Mouse (Mus musculus) heart, postnatal 14 days (tissue): ENCODE data around the gene Fam169b. TPM values are rescaled to one million over a fixed set of nuclear protein-coding genes. Genes with fewer than 3 reads are reported as not detected.

ENCODE experiments used
- DNase-seq, 2 experiments: peaks; one replicate each; pipeline ENCODE4 v3.0.0; 2021 to 2022
- intact Hi-C: fragments of 180-260 bp; cut with DNase I; formaldehyde crosslinking; loops from one replicate; pipeline ENCODE4 v1.15.1; 2025
- total RNA-seq, 2 experiments: library from RNA; stranded (reverse); gene quantifications; 2 replicates each; pipeline ENCODE4 v1.2.3; 2021

Gene Fam169b
- total RNA-seq, 2 experiments from 2014 or later = 0.38 to 1.2 TPM

DNA sequence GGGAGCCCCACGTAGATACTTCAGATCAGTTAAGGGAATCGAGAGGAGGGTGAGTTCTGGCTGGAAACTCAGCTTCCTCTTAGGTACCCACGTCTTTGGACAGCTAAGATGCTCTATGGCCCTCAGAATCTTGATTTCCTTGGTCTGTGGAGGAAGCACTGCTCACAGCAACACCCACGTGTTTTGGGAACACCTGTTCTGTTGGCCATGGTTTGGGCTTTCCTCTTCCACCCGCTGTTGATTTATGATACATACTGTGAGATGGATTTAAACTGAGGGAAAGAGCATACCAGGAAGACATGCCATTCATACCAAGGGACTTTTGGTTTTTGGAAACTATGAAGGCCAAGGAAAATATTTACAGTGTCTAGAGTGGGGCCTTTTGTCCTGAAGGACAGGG is 38.8 kb downstream of the Fam169b start:
- DNase-seq = no peak
- intact Hi-C loops = no loop called here

DNA sequence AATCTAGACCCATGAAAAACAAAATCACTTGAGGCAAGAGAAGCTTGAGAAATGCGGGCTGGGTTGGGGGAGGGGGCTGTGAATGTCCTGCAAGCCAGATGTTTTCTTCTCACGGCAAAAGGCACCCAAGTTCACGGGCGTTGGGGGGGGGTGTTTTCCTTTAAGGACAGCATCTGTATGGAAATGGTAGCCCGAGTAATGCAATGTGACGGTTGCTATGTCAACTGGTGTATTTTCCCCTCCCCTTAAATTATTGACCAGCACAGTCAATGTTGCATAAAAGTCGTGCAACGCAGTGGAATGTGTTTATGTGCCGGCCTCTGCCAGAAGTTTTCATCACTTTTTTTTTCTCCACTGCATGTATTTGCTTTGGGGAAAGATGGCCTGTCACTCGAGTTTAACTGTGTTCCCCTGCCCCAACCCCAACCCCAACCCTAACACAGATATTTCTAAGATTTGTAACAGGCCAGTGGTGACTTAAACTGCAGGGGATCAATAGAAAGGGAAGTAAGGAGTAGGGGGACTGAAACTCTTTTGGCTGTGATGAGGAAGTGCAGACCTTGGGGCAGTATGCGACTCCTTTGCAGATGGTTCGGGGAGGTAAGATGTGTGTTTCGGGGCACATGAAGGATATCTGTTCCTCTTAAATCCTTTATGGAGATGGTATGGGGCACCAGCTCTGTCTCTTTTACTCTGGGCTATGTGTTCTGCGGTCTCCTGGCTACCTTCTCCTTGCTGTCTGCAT is 39.6 kb downstream of the Fam169b start:
- intact Hi-C loops = no loop called here
- no peak for DNase-seq

GRCm38 (mm10) chr7:68314286-68314685 is 40.6 kb downstream of the Fam169b start:
- intact Hi-C loops = no loop called here
- DNase-seq = no peak

DNA sequence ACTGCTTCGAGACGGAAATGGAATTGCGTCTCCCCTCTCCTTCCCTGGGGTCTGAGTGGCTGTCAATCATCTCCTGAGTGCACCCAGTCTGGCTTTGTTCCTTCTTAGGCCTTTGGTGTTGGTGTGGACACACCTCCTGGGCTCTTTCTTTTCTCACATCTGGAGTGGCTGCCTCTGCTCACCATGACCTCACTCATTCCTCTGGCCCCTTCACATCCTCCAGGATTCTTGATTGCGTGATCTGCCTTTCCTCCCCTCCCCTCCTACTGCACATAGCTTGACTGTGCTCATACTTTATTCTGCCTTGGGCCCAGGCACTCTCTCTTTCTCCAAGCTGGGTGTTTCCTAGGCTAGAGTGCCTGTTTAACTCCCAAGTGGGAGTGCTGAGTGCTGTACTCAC is 41.4 kb downstream of the Fam169b start:
- DNase-seq = no peak
- intact Hi-C loops = no loop called here

DNA sequence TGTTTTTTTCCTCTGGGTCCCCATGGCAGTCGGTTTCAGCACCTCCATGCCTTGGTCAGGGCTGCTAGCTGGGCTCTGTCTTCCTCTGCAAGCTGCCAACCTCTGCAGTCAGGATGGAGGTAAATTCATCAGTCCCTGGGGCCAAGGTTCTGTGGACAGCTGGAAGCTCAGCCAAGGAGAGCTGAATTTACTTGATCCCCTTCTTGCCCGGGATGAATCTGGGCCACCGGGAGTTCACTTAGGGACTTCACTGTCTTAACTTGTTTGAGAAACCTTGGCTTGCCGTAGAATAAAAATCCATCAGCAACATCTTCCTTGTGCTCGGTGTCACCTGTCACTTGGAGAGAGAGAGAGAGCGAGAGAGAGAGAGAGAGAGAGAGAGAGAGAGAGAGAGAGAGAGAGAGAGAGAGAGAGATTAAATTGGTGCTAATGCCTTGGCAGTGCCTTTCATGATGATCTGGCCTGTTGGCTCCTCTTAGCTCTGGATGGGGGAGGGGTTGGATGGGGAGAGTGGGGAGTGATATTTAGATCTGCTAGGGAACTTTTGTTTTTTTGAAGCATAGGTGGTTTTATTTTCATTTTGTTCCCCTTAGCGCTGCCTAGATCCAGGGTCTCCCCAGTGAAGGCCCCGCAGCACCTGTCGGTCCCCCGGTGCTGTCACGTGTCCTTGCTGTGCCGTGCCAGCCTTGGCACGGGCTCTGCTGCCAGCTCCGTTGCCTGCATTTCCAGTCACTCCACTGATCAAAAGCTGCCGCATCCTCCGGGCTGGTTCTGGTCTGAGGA is 44.6 kb downstream of the Fam169b start:
- intact Hi-C loops = no loop called here
- no peak for DNase-seq

GRCm38 (mm10) chr7:68318979-68319378 is 45.3 kb downstream of the Fam169b start:
- intact Hi-C loops = no loop called here
- DNase-seq = no peak

DNA sequence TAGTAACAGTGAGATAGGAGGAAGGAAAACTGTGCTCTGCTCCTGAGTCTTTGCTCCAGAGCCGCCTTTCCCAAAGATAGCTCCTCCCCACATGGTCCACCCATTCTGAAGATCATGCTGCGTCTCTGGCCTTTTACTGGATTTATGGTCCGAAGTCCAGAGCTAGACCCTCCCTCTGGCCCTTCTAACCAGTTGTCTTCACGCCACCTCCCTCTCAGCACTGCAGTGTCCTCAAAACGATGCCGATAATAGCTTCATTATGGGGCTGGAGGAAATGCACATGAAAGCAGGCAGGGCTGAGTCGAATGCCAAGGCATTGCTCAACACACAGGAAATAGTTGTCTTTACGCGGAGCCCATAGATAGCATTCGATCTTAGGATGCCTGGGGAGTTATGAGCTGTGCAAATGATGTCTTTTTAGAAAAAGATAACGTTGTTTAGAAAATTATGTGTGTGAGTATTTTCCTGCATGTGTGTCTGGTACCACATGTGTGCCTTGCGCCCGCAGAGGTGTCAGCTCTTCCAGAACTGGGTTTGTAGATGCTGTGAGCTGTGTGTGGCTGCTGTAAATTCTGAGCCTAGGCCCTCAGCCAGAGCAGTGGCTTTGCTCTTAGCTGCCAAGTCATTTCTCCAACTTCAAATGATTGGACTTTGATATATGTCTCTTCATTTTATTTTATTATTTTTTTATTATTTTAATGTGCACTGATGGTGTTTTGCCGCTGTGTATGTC is 46.6 kb downstream of the Fam169b start:
- intact Hi-C loops = no loop called here
- peak in 1 of 2 experiments; percentile 48 for DNase-seq

GRCm38 (mm10) chr7:68323051-68323450 is 49.4 kb downstream of the Fam169b start:
- intact Hi-C loops = no loop called here
- no peak for DNase-seq

GRCm38 (mm10) chr7:68326190-68326722 is 52.6 kb downstream of the Fam169b start:
- intact Hi-C loops = no loop called here
- DNase-seq = no peak

DNA sequence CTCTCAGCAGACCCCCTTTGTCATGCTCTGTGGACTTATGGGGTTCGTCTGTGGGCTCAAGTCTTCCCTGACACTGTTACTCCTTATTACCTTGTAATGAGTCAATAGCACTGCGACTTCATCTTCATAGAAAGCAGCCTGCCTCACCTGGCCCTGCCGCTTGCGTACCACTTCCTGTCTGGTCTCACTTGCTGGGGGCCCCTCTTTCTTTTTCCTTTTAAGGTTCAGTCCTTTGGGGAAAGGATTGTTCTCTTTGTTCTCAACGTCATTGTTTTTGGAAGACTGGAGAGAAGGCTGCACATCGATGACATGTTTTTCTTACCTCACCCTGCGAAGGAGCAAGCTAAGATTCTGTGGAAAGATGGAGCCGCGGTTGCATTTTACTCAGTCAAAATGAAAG is 55.4 kb downstream of the Fam169b start:
- no peak for DNase-seq
- intact Hi-C loops = no loop called here

DNA sequence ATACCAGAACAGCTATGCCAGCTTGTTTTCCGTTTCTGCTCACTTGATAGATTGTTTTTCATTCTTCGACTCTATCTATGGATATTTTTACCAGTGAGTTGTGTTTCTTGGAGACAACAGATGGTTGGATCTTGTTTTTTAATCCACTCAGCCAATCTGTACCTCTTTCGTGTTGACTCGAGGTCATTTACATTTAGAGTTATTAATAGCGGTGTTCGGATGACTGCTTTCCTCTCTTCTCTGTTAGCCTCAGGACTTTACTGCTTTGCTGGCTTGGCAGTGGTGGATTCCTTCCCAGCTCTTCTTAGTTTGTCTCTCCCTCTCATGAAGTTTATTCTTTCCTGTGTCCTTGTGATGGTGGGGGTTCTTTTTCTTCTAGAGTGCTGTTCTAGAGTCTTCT is 59.2 kb downstream of the Fam169b start:
- DNase-seq = no peak
- intact Hi-C loops = no loop called here

DNA sequence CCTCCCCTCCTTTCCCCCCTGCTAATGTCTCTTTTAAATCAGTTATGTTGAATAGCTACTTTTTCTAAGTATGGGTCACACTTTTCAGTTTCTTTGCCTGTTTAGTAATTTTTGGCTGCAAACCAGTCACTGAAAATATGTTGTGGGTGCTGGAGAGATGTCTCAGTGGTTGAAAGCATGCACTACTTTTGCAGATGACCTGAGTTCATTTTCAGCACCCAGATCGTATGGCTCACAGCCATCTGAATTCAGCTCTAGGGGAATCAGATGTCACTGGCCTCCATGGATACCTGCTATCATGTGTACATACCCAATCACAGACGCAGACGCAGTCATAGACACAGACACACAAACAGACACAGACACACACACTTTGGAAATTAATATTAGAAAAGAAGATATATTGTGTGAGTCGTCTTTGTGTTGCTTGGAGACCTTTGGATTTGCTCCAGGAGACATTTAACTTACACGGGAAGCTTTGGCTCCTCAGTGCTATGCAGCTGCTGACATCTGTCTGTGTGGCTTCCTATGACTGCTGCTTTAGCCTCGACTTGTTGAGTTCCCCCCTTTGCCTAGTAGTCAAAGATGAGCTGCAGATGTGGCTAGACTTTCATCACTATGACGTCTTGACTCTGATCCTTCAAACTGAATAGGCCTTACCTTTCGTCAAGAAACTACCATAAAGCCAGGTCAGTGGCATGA is 63.6 kb downstream of the Fam169b start:
- intact Hi-C loops = no loop called here
- DNase-seq = no peak

- DNase-seq = no peak
- intact Hi-C loops = no loop called here
Measured at GRCm38 (mm10) chr7:68338680-68339079, 65.0 kb downstream of the Fam169b start.

DNA sequence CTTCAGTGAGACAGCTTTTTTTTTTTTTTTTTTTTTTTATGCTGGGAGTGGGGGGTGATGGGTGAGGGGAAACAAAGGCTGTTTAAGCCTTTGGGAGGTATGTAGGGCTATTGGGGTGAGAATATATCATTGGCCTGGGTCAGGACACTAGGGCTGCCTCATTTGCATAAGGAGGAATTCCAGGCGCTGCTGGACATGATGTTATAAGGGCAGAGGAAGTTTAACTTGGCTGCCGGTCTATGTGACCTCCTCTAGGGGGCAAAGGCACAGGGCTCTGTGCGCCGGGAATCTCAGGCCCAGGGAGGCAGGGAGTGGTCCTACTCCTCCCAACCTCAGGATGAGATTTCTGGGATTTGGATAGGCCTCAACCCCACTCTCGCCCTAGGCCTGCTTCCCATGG is 70.9 kb downstream of the Fam169b start:
- DNase-seq = no peak
- intact Hi-C loops = no loop called here

- no peak for DNase-seq
Measured at GRCm38 (mm10) chr7:68345963-68346362, 72.3 kb downstream of the Fam169b start.

DNA sequence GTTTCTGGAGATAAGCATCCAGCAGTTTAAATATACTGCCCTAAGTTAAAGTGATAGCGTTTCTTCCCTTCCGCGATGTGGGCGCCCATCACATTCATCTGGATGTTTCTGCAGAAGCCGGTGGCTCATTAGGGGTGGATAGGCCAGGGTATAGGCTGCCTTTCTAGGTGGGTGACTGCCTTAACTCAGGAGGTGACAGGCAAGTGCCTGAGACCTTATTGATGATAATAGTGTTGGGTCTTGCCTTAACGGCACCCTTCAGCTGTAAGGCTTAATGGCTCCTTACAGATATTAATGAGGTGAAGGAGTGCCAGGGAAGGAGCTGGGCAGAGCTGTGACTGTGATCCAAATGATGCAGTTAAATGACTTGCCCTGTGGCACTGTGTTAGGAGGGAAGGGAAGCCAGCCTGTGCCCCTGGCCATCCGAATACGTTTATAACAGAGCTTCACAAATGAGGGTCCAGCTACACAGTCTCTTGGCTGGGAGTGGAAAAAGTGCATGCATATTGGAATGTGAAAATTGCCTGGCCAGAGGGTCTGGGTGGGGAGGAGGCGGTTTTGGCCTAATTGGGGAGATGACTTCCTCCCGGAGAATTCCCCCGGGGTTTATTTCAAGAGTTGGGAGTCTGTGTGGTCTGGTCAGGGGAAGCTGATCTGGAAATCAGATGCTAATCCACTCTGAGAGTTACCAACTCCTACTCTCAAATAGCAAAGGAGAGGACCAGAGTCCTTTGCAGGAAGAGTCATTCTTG is 81.9 kb downstream of the Fam169b start:
- intact Hi-C loops = loop anchor here (2.0 to 10.0 kb wide), 3 partner anchors 401 to 567 kb away; partner anchors contain the start of gene Igf1r
- DNase-seq = no peak

More at GRCm38 (mm10) chr7:68345963-68346362, 72.3 kb downstream of the Fam169b start:
- intact Hi-C loops = no loop called here

DNA sequence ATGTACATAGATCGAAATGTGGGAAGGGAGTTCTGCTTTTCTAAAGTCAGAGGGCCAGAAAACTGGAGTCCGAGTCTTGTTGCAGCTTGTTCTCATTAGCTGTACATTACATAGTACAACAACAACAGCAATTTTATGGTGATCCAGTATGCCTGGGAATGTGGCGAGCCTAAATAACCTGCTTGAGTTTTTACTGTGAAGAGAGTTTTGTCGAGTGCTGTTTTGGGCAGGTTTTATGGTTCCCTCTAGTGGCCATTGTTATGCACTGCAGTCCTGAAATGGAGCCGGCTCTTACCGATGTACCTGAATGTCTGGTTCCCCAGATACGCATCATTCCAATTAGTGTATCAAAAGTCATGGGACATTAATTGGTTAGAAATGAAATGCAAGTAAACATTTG is 83.8 kb downstream of the Fam169b start:
- DNase-seq = peak; percentile 53 to 63
- intact Hi-C loops = loop anchor here (2.0 to 10.0 kb wide), 3 partner anchors 403 to 569 kb away; partner anchors contain the start of gene Igf1r

DNA sequence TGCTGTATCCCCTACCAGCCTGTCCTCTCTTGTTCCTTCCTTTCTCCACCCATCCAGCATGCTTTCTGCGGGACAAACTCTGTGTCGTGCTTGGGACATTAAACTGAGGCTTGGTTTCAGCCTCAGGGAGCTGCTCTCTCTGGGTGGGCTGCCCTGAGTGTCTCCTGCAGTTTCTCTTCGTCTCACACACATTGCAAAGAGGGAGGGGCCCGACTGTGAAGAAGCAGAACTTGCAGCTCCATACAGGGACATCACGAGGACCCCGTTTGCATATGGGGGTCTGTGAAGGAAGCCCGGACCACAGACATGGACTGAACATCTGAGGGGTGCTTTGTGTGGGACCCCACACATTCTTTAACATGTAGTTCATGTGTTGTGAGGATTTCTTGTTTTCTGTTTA is 89.0 kb downstream of the Fam169b start:
- no peak for DNase-seq
- intact Hi-C loops = no loop called here

DNA sequence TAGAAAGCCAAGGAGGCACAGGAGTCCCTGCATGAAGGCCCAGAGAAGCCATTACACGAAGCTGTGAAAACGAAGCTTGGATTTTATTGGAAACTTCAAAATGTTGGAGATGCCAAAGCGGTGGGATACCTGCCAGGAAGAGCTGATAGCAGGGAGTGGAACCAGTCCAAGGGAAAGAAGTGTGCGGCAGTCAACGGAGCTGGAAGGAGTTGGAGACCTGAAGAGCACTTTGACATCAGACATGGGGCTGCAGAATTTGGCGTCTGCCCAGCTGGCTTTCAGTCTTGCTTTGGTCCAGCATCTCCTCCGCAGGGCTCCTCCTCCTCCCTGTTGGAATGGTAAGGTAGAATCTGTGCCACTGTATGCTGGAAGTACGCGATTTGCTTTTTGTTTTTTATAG is 92.1 kb downstream of the Fam169b start:
- intact Hi-C loops = no loop called here
- peak; percentile 28 to 53 for DNase-seq

DNA sequence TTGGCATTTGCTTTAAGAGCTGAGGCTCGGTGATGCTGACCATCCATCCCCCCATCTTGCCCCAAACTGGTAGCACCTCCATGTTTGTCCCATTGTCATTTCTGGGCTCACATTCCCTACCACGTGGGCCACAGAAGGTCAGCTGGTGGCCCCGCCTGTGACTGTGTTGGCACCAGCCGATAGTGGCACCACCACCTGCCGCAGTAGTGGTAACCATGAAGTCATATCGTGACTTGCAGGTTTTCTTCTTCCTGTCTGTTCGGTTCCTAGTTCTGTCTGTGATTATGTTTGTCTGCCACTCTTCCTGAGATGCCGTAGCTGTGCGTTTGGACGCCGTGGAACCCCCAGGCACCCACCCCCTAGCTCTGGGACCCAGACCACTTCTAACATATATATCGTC is 95.3 kb downstream of the Fam169b start:
- intact Hi-C loops = no loop called here
- no peak for DNase-seq
